Mouse (Mus musculus): ENCODE data around the gene Rufy2. TPM values are rescaled to one million over a fixed set of nuclear protein-coding genes. Genes with fewer than 3 reads are reported as not detected.

Rufy2 gene
- total RNA-seq, 2 experiments from 2014 or later: 12.1 to 13.1 TPM

Other genes starting within 250 kb of the Rufy2 start
- gene Ccar1, start 187.9 kb upstream of the Rufy2 start, total RNA-seq (2021): 10 to 100 TPM; 56.3 to 58.7 TPM
- gene Tet1, start 71.2 kb upstream of the Rufy2 start, total RNA-seq (2021): 10 to 100 TPM; 19.2 to 21.2 TPM
- 10 to 100 TPM; 21.9 to 22.3 TPM for gene Slc25a16, start 59.6 kb upstream of the Rufy2 start, total RNA-seq (2021)
- 1 to 10 TPM; 1.7 to 1.9 TPM for gene Dna2, start 33.2 kb upstream of the Rufy2 start, total RNA-seq (2021)
- 10 to 100 TPM; 26.9 to 28.7 TPM for gene Hnrnph3, start 44.0 kb downstream of the Rufy2 start, total RNA-seq (2021)
- gene Pbld2, start 44.1 kb downstream of the Rufy2 start, total RNA-seq (2021): 1 to 10 TPM; 4.3 to 4.9 TPM
- gene Pbld1, start 79.9 kb downstream of the Rufy2 start, total RNA-seq (2021): 1 to 10 TPM in 1 of 2 experiments, under 1 TPM in 1; 0.41 to 1.5 TPM
- gene Atoh7, start 119.4 kb downstream of the Rufy2 start, total RNA-seq (2021): not detected
- gene Mypn, start 223.7 kb downstream of the Rufy2 start, total RNA-seq (2021): 10 to 100 TPM; 82.5 to 90.9 TPM

All from heart, postnatal 14 days (tissue).